Mouse (Mus musculus) retina, postnatal 7 days (tissue): ENCODE data around the gene Slco3a1.

Experiments
- DNase-seq: peaks from one replicate; pipeline ENCODE4 v3.0.0-alpha.2; 2012; ENCODE audit warnings: low read depth, low spot score

Gene Slco3a1

DNA sequence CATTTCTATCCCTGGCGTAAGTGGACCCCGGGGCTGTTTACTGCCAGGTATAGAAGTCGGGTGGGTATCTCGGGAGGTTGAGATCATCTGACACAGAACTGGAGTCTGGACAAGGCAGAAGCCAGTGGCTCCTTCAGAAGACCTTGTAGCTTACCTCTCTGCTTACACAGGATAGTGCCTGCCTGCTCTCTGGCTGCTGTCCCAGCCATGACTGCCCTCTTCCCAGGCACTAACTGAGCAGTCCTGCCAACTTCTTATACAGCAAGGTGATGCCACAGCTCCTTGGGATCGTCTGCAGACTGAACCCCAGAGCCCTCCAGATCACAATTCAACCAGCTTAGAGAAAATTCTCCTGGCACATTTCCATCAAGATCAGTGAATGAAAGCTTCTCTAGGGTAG is 26.4 kb downstream of the Slco3a1 start:
- DNase-seq: no peak

- no peak for DNase-seq
Measured at GRCm38 (mm10) chr7:74527689-74528088, 26.9 kb downstream of the Slco3a1 start.

- DNase-seq: no peak
Measured at GRCm38 (mm10) chr7:74526030-74526429, 28.6 kb downstream of the Slco3a1 start.

- DNase-seq: no peak
Measured at GRCm38 (mm10) chr7:74525586-74525985, 29.0 kb downstream of the Slco3a1 start.

- no peak for DNase-seq
Measured at GRCm38 (mm10) chr7:74524188-74524971, 30.2 kb downstream of the Slco3a1 start.

GRCm38 (mm10) chr7:74523086-74523485 is 31.5 kb downstream of the Slco3a1 start:
- no peak for DNase-seq

- DNase-seq: no peak
Measured at GRCm38 (mm10) chr7:74522260-74522659, 32.3 kb downstream of the Slco3a1 start.

- no peak for DNase-seq
Measured at GRCm38 (mm10) chr7:74519386-74519785, 35.2 kb downstream of the Slco3a1 start.

DNA sequence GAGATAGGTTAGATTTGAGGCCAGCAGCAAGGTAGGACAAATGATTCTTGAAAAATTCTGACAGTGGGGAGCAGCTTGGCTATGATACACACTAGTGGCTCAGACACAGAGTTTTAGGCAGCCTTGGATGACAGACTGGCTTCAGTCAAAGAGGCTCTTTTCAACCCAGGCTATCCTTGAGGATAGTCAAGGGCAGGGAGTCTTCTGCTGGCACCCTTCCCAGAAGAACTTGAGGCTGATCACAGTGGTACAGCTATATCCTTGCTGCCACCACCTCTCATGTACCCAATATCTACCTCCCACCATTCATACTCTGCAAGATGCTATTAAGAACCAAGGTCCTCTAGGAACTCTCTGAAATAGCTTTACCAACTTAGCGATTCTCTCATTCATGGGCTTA is 35.8 kb downstream of the Slco3a1 start:
- no peak for DNase-seq

GRCm38 (mm10) chr7:74518255-74518654 is 36.3 kb downstream of the Slco3a1 start:
- DNase-seq: no peak

DNA sequence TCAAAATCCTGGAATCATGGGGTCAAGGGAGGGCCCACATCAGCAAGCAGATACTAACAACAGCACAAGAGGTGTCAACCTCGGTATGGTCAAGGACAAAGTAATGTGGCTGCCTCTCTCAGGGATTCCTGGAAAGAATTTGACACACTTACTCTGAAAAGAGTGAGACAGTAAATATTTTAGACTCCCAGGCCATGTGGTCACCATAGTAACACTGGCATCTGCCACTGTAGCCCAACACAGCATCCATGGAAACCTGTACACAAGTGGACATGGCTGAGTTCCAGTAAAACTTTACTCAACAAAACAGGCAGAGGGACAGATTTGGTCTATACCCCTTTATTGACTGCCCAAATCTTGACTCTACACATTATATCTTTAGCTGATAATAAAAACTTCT is 43.9 kb downstream of the Slco3a1 start:
- DNase-seq: no peak

- DNase-seq: no peak
Measured at GRCm38 (mm10) chr7:74508205-74508604, 46.4 kb downstream of the Slco3a1 start.

DNA sequence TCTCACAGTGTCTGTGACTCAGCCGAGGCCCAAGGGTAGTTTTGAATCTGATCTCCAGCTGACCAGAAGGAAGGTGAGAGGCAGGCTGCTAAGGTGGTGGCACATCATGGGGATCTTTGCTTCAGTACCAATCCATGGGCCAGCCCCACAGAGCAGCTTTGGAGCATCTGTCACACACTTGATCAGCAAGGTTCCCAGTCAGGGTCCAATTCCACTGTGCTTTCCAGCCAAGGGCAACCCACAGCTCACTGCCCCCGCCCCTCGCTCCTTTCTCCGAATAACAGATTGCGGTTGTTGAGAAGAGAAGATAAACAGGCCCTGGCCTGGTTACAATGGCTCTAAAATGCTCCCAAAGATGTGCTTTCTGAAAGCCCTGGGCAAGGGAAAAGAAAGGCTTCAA is 47.7 kb downstream of the Slco3a1 start:
- no peak for DNase-seq

DNA sequence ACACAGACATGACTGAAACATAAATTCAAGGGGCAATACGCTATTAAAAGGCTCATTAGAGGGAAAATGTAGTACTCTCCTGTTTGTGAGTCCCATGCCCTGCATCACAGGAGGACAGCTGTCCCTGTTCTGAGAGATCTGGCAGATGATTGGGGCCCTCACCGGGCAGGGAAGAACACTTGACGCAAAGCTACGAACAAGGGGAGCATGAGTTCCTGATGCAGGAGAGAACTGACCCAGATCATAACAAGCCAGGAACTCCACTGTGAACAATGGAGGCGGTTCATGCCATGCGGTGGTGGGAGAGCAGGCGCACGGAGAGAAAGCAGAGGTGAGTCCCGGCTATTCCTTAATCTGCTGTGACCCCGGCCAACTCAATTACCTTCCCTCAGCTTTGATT is 48.9 kb downstream of the Slco3a1 start:
- DNase-seq: no peak

DNA sequence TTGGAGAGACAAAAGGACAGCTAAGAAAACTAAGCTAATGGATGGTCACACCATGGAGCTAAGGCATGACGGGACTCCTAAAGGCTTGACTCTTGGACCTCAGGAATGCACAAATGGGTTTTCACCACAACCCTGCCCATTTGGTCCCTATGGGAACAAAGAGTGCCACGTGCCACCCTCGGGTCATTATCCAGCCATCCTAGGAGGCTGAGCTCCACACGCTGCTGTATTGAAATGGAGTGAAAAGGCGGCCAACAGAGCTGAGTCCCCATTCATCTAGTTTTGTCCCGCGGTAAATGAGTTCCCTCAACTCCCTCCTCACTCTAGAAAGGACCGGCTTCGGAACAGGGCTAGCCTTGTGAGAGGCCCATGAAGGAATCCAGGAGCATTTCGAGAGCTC is 53.4 kb downstream of the Slco3a1 start:
- no peak for DNase-seq

- no peak for DNase-seq
Measured at GRCm38 (mm10) chr7:74499470-74499869, 55.1 kb downstream of the Slco3a1 start.

DNA sequence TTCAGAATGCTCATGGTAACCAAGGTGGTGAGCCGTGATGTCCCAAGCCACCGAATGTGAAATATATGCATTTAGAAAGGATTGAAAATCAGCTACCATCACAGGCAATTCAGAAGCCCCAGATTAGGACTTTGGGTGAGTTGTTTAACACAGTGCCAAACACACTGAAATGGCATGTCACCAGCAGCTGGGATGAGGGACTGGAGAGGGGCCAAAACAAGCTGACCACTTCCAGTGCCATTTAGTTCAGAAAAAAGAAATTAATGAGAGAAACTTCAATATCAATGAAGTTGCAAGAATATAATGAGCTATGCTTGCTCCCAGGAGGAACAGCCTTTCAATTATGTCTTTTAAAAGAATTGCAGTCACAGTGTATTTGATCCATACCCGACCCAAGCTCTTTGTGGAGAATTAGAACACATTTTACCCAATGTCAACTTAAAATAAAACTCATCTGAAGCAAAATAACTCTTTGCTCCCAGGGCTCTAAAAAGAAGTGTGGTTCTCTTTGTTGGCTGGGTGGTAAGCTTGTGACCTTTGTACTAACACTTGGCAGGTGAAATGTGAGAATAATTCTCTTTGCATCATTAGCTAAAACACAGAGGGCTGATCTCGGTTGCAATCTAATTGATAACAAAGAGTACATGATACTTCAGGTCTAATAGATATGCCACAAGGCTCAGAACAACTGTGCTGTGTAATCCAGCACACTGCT is 56.2 kb downstream of the Slco3a1 start:
- DNase-seq: no peak

DNA sequence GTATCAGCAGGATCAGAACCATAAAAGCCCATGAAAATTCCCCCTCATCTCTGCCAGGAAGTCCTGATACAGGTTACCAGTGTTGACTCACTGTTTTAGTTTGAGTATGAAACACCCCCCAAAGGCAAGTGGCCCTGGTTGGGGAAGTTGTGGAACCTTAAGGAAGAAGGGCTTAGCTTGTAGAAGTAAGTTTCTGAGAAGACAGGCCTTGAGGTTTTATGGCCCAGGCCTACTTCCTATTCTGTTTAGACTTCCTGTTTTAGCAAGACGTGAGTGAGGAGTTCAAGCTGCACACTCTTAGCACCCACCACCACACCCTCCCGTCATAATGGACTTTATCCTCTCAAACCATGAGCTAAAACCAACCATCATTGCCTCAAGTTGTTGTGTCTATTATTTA is 57.4 kb downstream of the Slco3a1 start:
- DNase-seq: no peak

GRCm38 (mm10) chr7:74495451-74495850 is 59.1 kb downstream of the Slco3a1 start:
- DNase-seq: no peak

GRCm38 (mm10) chr7:74493775-74494174 is 60.8 kb downstream of the Slco3a1 start:
- DNase-seq: no peak

- DNase-seq: no peak
Measured at GRCm38 (mm10) chr7:74491683-74492355, 62.8 kb downstream of the Slco3a1 start.

DNA sequence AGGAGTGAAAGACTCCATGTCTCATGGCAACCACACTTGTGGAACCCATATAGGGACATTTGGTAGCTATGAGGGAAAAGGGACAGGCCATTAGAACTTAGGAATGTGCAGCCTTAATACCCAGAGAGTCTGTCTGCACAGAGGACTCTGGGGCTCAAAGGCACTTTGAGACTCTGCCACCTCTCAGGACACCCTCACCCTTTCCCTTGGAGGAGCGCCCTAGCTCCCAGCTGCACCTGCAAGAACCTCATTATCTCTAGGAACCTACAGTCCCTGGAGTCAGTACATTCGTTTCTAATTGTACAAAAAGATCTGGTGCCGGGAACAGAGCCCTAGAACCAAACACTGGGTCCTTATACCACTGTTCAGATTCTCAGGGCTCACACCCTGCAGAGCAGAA is 66.4 kb downstream of the Slco3a1 start:
- no peak for DNase-seq

DNA sequence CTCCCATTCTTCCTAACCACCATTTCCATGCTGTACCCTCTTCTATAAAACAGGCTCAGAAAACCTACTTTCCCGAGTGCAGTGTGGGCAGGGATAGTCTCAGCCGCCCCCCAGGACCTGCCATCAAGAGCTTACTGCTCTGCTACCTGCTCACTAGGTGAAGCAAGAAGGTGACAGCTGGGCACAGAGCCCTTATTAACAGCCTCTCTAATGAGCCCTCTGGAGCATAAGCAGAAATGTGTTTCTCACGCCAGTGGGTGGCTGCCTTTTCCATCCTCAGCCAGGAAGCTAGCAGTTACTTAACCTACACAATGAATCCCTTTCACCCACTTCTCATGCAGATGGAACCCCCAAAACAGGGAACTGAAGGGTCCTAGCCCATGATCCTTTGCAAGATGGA is 66.9 kb downstream of the Slco3a1 start:
- no peak for DNase-seq
